Mouse (Mus musculus) mammary gland, adult 2 months (tissue): ENCODE data around the gene Krtap14. TPM values are rescaled to one million over a fixed set of nuclear protein-coding genes. Genes with fewer than 3 reads are reported as not detected.

Experiments
- polyA plus RNA-seq: library from polyadenylated mRNA; depleted of rRNA; stranded (reverse); fragments of >200 nt; gene quantifications from 2 replicates; pipeline ENCODE4 v1.2.3, GENCODE M21; 2012; ENCODE audit warnings: low replicate concordance; rRNA removed

Gene Krtap14
- polyA plus RNA-seq = not detected in 2 replicates

DNA sequence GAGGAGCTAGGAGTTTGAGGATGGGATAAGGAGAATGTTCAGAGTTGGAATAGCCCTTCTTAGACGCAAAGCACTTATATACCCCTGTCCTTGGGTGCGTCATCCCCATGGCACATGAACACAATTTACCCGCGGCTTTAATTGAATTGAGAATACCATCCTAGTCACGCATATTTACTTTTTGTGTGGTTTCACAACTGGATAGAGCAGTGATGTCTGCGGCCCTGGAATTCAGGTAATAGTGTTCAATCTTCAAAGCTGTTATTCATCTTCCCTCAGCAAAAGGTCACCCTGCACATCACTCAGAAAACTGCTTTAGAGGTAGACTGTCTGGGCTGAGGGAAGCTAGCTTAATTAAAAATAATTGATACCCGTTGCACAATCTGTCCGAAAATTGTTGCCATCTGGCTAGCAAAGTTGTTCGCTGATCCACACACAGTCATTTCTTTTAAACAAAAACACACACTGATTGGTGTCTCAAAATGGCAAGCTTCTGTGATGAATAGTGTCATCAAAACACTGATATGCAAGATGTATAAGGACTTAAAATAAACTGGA is at the start of gene Krtap14:
Krtap14 (minus strand) TSS at position 51 of the 558 bp plus-strand sequence.

DNA sequence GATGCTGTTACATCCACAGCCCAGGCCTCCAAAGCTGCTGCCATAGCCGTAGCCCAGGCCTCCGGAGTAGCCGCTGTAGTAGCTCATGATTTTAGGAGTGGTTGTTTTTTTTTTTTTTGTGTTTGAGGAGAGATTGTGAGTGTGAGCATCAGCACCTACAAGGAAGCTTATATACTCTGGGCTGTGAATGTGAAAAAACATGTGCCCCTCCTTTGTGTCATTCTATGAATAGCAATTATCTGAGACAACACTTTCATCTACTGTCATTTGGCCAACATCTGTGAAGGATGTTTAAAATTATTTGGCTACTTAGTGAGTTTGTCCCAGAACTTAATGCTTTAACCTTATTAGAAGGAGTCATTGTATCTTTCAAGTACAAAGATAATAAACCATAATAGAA is 48.2 kb upstream of the Krtap14 start, which contains the start of gene Krtap19-2:
Krtap19-2 (minus strand) TSS at position 101 of the 400 bp plus-strand sequence.

DNA sequence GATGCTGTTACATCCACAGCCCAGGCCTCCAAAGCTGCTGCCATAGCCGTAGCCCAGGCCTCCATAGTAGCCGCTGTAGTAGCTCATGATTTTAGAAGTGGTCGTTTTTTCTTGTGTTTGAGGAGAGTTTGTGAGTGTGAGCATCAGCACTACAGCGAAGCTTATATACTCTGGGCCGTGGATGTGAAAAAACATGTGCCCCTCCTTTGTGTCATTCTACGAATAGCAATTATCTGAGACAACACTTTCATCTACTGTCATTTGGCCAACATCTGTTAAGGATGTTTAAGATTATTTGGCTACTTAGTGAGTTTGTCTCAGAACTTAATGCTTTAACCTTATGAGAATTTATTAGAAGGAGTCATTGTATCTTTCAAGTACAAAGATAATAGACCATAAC is 43.4 kb upstream of the Krtap14 start, which contains the start of gene Krtap19-1:
Krtap19-1 (minus strand) TSS at position 101 of the 400 bp plus-strand sequence.

DNA sequence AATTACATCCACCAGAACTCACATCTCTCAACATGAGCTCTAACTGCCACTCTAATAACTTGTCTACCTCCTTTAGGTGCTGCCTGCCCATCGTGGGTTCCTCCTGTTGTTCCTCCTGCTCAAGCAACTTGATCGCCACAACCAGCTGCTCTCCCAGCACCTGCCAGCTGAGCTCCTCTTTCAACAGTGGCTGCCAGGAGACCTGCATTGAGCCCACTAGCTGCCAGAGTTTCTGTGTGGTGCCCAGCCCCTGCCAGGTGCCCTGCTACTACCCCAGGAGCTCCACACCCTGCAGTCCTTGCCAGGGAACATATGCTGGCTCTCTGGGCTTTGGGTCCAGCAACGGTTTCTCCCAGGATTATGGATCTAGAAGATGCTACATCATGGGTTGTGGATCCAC is 5.9 kb downstream of the Krtap14 start, which contains the start of gene Krtap15:
Krtap15 (plus strand) TSS at position 150 of the 400 bp plus-strand sequence.

DNA sequence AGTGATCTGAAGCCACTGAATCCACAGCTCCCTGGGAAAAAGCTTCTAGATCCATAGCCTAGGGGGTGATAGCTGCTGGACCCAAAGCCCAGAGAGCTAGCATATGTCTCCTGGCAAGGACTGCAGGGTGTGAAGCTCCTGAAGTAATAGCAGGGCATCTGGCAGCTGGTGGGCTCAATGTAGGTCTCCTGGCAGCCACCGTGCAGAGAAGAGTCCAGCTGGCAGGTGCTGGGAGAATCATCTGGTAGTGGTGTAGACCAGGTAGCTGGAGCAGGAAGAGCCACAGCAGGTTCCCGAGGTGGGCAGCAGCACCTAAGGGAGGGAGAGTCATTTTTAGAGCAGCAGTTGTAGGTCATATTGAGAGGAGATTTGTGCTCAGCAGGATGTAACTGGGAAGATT is 14.1 kb downstream of the Krtap14 start, which contains the start of gene Gm20741:
Gm20741 (minus strand) TSS at position 394 of the 400 bp plus-strand sequence.

DNA sequence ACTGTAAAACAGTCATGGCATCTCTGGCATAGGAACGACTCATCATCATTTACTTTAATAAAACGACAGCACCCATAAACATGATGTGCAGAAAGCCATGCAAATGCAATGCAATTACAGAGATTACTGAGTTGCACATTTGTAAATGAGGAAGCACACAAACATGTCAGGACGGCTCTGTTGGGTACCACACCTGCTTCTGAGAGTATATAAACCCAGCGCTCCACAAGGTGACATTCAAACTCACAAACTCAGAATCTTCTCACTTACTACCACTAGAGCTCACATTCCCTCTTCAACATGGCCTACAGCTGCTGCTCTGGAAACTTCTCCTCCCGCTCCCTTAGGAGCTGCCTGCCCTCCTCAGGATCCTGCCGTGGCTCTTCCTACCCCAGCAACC is 48.3 kb downstream of the Krtap14 start, which contains the start of gene Gm5965:
Gm5965 (plus strand) TSS at position 301 of the 400 bp plus-strand sequence.

DNA sequence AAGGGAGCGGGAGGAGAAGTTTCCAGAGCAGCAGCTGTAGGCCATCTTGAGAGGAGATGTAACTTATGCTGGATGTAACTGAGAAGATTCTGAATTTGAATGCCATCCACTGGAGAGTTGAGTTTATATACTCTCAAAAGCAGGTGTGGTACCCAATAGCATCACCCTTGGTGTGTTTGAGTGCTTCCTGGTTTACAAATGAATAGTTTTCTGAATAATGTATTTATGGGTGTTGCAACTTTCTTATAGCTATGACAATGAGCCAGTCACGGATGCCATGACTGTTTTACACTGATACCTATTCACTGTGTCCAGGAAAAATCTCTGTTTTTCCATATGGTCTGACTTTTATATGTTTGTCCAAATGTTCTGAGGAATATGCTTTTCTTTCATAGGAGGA is 51.8 kb downstream of the Krtap14 start, which contains the start of gene 2310057N15Rik:
2310057N15Rik (minus strand) TSS at position 101 of the 400 bp plus-strand sequence.

Other genes starting within 250 kb of the Krtap14 start
- gene Krtap24-1, start 213.9 kb downstream of the Krtap14 start, polyA plus RNA-seq = not detected in 2 replicates
- gene 2310079G19Rik, start 198.5 kb downstream of the Krtap14 start, polyA plus RNA-seq = not detected in 2 replicates
- not detected in 2 replicates for gene Krtap26-1, start 178.3 kb downstream of the Krtap14 start, polyA plus RNA-seq
- not detected in 2 replicates for gene Krtap27-1, start 154.5 kb downstream of the Krtap14 start, polyA plus RNA-seq
- gene 2310061N02Rik, start 118.2 kb downstream of the Krtap14 start, polyA plus RNA-seq = not detected in 2 replicates
- not detected in 2 replicates for gene Krtap13-1, start 97.3 kb downstream of the Krtap14 start, polyA plus RNA-seq
- gene Krtap13, start 74.5 kb downstream of the Krtap14 start, polyA plus RNA-seq = not detected in 2 replicates
- not detected in 2 replicates for gene 2310034C09Rik, start 67.3 kb downstream of the Krtap14 start, polyA plus RNA-seq
- not detected in 2 replicates for gene 2310057N15Rik, start 51.9 kb downstream of the Krtap14 start, polyA plus RNA-seq
- gene Gm5965, start 48.2 kb downstream of the Krtap14 start, polyA plus RNA-seq = not detected in 2 replicates
- not detected in 2 replicates for gene Gm20741, start 13.9 kb downstream of the Krtap14 start, polyA plus RNA-seq
- gene Krtap15, start 5.9 kb downstream of the Krtap14 start, polyA plus RNA-seq = not detected in 2 replicates
- not detected in 2 replicates for gene Krtap19-1, start 43.3 kb upstream of the Krtap14 start, polyA plus RNA-seq
- gene Krtap19-2, start 48.1 kb upstream of the Krtap14 start, polyA plus RNA-seq = not detected in 2 replicates
- not detected in 2 replicates for gene Krtap19-3, start 51.9 kb upstream of the Krtap14 start, polyA plus RNA-seq
- gene Krtap19-4, start 58.9 kb upstream of the Krtap14 start, polyA plus RNA-seq = not detected in 2 replicates
- not detected in 2 replicates for gene Krtap19-5, start 70.3 kb upstream of the Krtap14 start, polyA plus RNA-seq
- not detected in 2 replicates for gene Krtap19-9b, start 106.1 kb upstream of the Krtap14 start, polyA plus RNA-seq
- not detected in 2 replicates for gene Krtap16-3, start 136.7 kb upstream of the Krtap14 start, polyA plus RNA-seq
- not detected in 2 replicates for gene Krtap22-2, start 184.6 kb upstream of the Krtap14 start, polyA plus RNA-seq
- not detected in 2 replicates for gene Gm10229, start 189.1 kb upstream of the Krtap14 start, polyA plus RNA-seq
- gene Krtap6-1, start 205.6 kb upstream of the Krtap14 start, polyA plus RNA-seq = not detected in 2 replicates
- not detected in 2 replicates for gene Gm10228, start 215.3 kb upstream of the Krtap14 start, polyA plus RNA-seq
- not detected in 2 replicates for gene Krtap6-5, start 221.7 kb upstream of the Krtap14 start, polyA plus RNA-seq
- not detected in 2 replicates for gene 1110025L11Rik, start 237.9 kb upstream of the Krtap14 start, polyA plus RNA-seq